Mouse (Mus musculus): ENCODE measurements around the gene 4930544D05Rik. TPM values are rescaled to one million over a fixed set of nuclear protein-coding genes. Genes with fewer than 3 reads are reported as not detected.

4930544D05Rik gene
- polyA plus RNA-seq (2012) = not detected in 2 replicates

DNA sequence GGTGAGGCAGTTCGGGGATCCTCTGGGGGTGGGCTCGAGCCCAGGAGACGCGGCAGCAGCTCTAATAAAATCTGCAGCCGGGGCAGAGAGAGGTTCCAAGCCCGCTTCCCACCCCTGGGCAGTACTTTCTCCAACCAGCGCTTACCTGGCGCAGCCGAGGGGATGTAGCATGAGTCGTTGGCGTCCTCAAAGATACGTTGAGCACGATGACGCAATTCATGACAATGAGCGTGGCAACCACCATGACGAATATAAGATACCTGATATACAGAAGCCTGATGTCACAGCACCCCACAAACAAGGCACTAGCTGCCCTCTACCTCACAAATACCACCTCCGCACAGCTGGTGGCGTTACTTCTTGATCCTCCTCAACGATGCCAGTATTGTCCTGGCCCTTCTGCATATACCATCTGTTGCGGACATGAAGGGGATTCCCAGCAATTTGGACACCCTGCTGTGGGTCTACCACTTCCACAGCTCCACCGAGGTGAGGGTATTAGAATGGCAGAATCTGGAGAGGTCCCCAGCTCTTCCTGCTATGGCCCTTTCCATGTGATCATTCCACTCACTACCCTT is at the start of gene 4930544D05Rik:
4930544D05Rik (plus strand) TSS at position 333 of the 578 bp plus-strand sequence.
- no peak for TF ChIP-seq GATA1 (IDR thresholded peaks at IDR 0.05; ENCODE audit: low read length)

DNA sequence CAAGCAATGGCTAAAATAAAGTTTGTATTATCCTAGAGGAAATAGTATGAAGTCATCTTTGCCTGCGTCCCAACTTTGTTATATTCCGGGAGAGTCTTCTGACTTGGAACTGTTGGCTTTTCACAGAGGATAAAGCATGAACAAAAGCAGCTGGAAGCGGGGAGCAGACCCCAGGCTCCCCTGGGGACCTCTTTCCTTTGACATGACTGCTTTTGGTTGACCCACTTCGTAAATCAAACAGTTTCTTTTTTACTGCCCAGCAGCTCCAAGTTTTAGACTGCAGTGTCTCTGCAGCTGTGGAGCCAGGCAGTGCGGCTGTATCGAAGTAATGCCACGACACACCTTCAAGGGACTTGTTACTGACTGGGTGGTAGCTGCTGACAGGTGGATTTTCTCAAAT is 49.1 kb upstream of the 4930544D05Rik start:
- no peak for TF ChIP-seq GATA1 (IDR thresholded peaks at IDR 0.05; ENCODE audit: low read length)

DNA sequence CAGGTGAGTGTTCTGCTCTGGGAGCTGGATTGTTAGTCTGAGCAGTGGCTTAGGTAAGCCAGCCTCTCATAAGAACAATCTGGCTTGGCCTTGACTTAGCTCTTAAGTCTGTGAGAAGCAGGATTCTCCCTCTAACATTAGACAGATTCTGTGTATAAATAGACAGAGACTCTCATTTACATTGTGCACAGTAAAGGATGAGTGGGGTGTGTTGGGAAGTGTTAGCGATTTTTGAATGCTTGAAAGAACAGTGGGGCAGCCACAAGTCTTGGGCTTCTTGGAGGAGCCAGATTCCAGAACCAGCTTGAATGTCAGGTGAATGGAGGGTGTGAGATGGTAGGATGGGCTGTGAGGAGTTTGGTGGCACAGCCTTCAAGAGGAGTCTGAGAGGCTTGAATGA is 44.0 kb upstream of the 4930544D05Rik start:
- no peak for TF ChIP-seq GATA1 (IDR thresholded peaks at IDR 0.05; ENCODE audit: low read length)

DNA sequence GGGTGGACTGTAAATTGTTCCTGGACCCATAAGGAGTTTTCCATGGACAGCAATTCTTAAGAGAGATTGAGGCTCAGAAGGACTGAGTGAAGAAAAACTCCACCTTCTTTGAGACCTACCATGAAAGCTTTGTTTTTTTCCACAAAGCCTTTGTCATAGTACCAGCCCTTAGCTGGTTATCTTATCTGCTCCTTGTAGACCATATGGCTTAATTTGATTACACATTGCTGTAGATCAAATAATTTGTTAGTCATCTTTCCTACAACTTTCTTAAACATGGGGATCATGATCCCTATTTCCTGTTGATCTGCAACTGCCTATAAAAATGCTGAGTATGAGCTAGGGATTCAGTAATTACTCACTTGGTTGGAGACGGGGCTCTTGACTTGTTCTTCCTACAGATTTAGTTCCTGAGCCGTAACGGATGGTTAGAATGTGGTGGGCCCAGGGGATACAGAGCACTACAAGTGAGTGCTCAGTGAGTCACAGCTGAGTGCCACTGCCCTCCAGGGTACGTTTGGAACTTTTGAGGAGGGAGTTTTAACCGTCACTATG is 43.2 kb upstream of the 4930544D05Rik start:
- TF ChIP-seq GATA1 (IDR thresholded peaks at IDR 0.05; ENCODE audit: low read length) = peak; percentile 73

DNA sequence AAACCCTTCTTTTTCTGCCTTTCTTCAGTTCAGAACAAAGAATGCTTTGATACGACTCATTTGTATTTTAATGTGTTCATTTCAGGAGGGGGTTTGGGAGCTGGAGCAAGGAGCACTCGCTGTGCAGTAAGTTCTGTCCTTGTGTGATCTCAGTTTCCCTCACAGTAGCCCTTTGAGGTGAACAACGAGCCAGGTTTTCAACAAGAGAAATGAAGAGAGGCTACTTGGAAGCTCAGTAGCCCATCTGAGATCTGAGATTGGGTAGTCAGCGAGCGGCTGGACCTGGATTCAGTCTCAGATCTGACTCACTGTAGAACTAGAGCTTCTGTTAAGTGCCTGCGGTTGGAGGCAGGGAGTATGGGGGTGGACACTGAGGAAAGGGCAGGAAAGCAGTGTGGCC is 41.8 kb upstream of the 4930544D05Rik start:
- TF ChIP-seq GATA1 (IDR thresholded peaks at IDR 0.05; ENCODE audit: low read length) = no peak

DNA sequence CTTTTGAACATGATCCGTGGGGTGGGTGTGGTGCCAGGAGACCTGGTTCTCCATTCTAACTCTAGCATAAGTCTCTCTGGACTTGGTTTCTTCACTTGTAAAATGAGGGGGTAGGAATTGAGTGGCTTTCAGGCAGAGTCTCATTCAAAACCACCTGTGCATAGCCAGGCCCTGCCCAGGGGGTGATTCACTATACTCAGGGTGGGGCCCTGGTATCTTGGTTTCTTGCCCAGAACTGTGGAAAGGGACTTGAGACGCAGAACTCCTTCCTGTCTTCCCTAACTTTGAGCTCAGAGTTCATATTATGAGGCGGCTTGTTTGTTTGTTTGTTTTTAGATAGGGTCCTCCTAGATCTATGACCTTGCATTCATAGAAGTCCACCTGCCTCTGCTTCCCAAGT is 38.4 kb upstream of the 4930544D05Rik start:
- no peak for TF ChIP-seq GATA1 (IDR thresholded peaks at IDR 0.05; ENCODE audit: low read length)

DNA sequence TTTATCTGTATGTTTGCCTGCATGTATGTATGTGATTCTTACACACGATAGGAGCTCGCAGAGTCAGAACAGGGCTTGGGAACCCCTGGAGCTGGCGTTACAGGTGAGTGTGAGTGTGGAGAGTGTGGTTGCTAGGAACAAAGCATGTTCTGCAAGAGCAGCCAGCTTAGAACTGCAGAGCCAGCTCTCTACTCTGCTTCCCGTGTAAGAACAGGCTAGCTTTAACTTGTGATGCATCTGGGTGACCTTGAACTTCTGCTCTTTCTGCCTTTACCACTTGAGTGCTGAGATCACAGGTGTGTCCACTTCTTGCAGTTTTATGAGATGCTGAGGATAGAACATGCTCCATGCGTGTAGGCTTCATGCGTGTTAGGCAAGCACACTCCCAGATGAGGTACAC is 36.7 kb upstream of the 4930544D05Rik start:
- no peak for TF ChIP-seq GATA1 (IDR thresholded peaks at IDR 0.05; ENCODE audit: low read length)

DNA sequence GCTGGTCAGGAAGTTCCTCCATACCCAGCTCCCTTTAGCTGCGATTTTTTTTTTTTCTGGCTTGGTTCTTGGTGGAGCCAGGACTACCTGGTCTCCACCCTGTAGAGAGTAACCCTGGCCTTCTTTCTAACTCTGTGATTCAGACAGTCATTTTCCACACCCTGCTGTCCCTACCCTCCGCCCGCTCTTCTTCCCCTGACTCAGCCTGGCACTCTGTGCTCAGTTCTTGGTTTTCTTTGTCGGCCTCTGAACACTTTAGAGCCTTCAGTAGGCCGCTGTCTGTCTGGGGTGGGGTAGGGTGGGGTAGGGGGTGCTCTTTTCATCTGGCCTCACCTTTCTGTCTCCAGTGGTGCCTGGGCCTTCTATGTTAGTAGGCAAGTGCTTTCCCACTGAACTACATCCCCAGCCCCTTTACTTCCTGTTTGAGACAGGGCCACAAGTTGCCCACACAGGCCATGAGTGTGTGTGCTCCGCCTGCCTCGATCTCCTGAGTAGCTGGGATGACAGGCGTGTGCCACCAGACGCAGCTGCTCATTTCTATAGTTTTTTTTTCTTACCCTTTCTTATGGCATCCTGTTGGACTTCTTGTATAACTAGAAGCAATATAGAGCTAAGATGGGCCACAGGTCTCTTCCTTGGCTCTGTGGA is 35.8 kb upstream of the 4930544D05Rik start:
- TF ChIP-seq GATA1 (IDR thresholded peaks at IDR 0.05; ENCODE audit: low read length) = no peak

DNA sequence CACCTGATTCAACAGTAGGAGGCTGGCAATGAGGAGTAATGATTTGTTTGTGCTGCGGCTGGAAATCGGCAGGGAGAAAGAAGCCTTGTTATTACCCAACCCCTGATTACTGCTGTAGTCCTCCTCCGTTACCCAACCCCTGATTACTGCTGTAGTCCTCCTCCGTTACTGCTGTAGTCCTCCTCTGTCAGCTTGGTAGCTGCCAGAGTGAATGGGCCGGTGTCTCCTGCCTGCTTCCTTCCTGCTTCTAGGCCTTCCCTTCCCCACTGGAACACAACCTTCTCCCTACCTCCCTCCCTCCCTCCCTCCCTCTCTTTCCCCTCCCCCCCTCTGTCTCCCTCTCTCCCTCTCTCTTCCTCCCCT is 35.3 kb upstream of the 4930544D05Rik start:
- no peak for TF ChIP-seq GATA1 (IDR thresholded peaks at IDR 0.05; ENCODE audit: low read length)

DNA sequence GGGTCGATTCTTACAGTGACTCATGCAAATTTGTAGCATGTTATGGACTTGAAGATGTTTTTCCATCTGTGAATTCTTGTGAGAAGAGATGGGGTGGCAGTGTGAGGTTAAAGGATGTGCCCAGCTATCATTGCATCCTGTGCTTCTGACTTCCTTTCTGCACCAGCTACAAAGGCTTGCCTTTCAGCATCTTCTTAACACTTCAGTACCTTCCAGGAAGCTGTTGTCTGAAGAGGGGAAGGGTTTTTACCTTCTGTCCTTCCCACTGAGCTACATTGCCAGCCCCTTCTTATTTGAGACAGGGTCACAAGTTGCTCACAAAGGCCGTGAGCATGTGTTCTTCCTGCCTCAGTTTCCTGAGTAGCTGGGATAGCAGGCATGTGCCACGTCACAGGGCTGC is 34.7 kb upstream of the 4930544D05Rik start:
- no peak for TF ChIP-seq GATA1 (IDR thresholded peaks at IDR 0.05; ENCODE audit: low read length)

DNA sequence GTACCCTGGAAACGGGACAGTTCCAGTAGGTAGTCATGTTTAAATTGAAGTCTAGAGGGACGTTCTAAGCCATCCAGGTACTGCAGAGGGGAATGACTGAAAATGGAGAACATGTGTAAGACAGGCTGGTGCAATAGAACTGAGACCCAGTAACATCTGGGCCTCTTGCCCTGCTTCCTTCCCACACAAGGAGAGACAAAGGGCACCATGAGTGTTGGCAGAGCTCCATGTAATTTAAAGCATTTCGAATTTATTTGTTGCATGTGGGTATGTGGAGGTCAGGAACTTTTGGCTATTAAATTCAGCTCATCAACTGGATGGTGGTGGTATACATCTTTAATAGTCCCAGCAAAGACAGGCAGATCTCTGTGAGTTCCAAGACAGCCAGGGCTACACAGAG is 33.5 kb upstream of the 4930544D05Rik start:
- no peak for TF ChIP-seq GATA1 (IDR thresholded peaks at IDR 0.05; ENCODE audit: low read length)

DNA sequence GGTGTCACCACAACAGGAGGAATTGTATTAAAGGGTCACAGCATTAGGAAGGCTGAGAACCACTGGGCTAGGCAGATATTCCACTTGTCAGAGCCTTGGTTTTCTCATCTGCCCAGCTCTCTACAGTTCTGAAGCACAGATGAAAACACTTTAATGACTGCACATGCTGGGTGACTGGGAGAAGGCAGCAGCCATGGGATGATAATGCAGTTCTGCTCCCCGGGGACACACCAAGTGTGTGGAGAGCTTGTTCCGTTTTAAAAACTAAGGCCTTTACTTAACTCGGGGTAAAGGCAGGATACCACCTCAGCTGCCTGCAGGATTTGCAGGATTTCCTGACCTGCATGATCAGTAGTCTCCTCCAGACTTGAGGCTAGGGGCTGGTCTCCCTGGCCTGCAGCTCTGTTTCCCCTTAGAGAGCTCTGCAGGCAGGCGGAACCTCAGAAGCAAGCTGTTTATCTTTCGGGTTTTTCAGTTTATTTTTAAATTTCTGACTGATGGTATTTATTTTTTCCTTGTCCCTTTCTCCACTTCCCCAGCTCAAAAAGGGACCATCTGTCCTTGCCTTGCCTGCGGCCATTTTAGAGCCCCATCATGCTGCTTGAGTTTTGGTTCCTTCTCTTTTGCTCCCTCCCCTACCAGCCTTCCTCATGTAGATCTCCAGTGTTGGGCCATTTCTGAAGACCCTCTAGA is 32.5 kb upstream of the 4930544D05Rik start:
- no peak for TF ChIP-seq GATA1 (IDR thresholded peaks at IDR 0.05; ENCODE audit: low read length)

DNA sequence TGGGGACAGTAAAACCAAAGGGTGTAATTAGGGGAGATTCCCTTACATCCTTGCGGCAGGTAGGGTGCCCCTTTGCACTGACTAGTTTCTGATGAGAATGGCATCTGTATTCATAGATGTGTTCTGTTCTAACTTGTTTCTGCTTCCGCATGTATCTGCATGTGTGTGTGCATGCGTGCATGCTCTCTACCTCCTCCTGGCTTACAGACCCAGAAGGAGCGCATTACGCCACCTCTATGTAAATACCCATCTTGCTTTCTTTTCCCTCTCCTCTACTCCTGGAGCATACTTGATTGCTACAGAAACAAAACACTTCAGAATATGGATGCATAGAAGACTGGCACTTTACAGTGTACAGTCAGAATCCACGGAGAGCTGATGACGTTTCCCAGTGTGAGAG is 31.9 kb upstream of the 4930544D05Rik start:
- no peak for TF ChIP-seq GATA1 (IDR thresholded peaks at IDR 0.05; ENCODE audit: low read length)

DNA sequence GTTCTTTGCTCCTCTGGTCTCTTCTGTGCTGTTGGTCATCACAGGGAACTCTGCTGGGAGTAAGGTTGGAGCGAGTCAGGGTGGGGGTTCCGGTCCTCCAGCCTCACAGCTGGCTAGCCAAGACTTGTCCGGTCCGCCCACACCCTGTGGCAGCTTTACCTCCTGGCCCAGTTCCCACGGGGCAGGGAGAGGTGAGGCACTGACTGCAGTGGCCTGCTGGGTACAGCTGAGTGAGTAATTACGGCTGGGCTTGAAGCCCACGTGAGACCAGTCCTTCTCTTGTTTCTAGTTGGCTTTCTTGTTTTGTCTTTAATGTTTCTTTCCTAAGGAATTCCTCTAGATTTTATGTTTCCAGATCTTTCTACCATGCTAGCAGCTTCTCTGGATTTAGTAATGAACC is 30.2 kb upstream of the 4930544D05Rik start:
- TF ChIP-seq GATA1 (IDR thresholded peaks at IDR 0.05; ENCODE audit: low read length) = no peak

DNA sequence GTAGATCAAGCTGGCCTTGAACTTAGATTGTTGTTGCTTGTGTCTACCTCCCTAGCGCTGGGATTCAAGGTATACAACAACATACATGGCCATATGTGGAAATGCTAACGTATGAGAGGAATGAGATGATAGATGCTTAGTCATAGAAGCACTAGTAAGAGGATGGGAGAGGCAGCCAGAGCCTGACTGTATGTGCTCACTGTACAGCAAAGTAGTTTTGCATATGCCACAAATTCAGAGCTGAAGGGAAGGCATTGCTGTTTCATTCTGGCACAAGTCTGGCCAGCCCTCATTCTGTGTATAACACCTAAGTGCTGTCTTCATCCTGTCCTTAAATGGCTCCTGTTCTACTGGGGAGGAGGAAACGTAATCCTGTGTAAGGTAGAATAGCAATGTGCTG is 29.4 kb upstream of the 4930544D05Rik start:
- TF ChIP-seq GATA1 (IDR thresholded peaks at IDR 0.05; ENCODE audit: low read length) = no peak

DNA sequence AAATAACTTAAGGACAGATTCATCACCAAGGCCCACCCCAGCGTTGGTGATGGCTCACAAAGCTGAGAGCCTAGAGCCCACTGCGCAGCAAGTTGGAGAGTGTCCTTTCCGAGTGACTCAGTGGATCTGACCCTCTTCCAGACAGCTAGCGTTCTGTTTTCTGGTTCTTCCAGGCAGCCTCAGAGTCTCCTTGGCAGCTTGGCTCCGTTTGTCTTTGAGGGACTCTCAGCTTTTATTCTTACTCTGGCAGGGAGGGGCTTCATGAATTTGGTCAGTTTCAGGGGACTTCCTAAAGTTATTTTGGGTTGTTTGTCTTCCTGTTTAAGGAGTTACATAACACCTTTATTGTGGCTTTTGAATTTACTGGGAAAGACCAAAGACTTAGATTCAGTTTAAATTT is 28.7 kb upstream of the 4930544D05Rik start:
- TF ChIP-seq GATA1 (IDR thresholded peaks at IDR 0.05; ENCODE audit: low read length) = no peak

DNA sequence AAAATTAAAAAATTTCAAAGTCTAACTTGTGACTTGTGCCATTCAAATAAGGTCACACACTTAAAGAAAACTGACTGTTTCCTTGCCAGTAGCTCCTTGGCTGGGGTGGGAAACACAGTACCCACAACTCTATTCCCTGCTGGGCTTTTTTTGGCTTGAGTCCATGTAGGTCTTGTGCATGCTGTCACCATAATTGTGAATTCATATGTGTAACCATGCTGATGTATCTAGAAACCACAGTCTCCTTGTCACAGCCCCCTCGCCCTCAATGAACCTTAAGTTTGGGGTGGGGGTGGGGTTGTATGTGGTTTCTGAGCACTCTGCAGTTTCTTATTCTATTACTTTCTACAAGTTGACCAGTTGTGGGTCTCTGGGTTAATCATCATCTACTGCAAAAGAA is 23.9 kb upstream of the 4930544D05Rik start:
- no peak for TF ChIP-seq GATA1 (IDR thresholded peaks at IDR 0.05; ENCODE audit: low read length)

All from G1E-ER4 (cell line).